Mouse (Mus musculus) olfactory bulb, adult 2 months (tissue): ENCODE data around the gene Tfb1m.

Experiments used
- CTCF ChIP-seq: fragments of 200-500 bp; IDR thresholded peaks from 2 replicates; pipeline ENCODE4 v1.5.1; 2012; ENCODE audit warnings: low read depth, mild to moderate bottlenecking, low read length, moderate library complexity; ENCODE audit not compliant: insufficient read depth
- POLR2A ChIP-seq: fragments of 200-500 bp; IDR thresholded peaks from 2 replicates; pipeline ENCODE4 v1.6.1; 2012; ENCODE audit warnings: mild to moderate bottlenecking, low read depth, low read length, moderate library complexity; ENCODE audit not compliant: insufficient read depth

GRCm38 (mm10) chr17:3514316-3514715 is 43.3 kb downstream of the Tfb1m start:
- no peak for TF ChIP-seq CTCF
- no peak for TF ChIP-seq POLR2A
